Mouse (Mus musculus) midbrain, embryonic 12.5 days (tissue): ENCODE results near the gene Sema3f. TPM values are rescaled to one million over a fixed set of nuclear protein-coding genes. Genes with fewer than 3 reads are reported as not detected.

Source experiments
- ATAC-seq: fragments of 200-750 bp; cut with Nextera tagmentation; 2 replicates; pipeline ENCODE4 v1.8.0; 2017; ENCODE audit warnings: low read depth, moderate TSS enrichment, moderate library complexity; ENCODE audit not compliant: low FRiP score
- H3K27ac ChIP-seq: fragments of 300-500 bp; sonication (generic); replicated peaks from 2 replicates; pipeline ENCODE4 v1.5.1; 2016; ENCODE audit warnings: mild to moderate bottlenecking
- H3K27me3 ChIP-seq: fragments of 300-500 bp; sonication (generic); 2 replicates; pipeline ENCODE4 v1.6.1; 2016; ENCODE audit warnings: mild to moderate bottlenecking
- H3K36me3 ChIP-seq: fragments of 300-500 bp; sonication (generic); 2 replicates; pipeline ENCODE4 v1.6.1; 2016
- H3K4me1 ChIP-seq: fragments of 300-500 bp; sonication (generic); 2 replicates; pipeline ENCODE4 v1.6.1; 2016
- H3K4me2 ChIP-seq: fragments of 300-500 bp; sonication (generic); replicated peaks from 2 replicates; pipeline ENCODE4 v1.6.1; 2016; ENCODE audit warnings: mild to moderate bottlenecking, moderate library complexity
- H3K4me3 ChIP-seq: fragments of 300-500 bp; sonication (generic); 2 replicates; pipeline ENCODE4 v1.5.1; 2016; ENCODE audit warnings: mild to moderate bottlenecking
- H3K9ac ChIP-seq: fragments of 300-500 bp; sonication (generic); replicated peaks from 2 replicates; pipeline ENCODE4 v1.6.1; 2016; ENCODE audit warnings: mild to moderate bottlenecking, moderate library complexity
- H3K9me3 ChIP-seq: fragments of 300-500 bp; sonication (generic); 2 replicates; pipeline ENCODE4 v1.6.1; 2016; ENCODE audit warnings: mild to moderate bottlenecking
- WGBS: fragments of 180-500 bp; shearing (Covaris S2); methylation state at CpG from one replicate; pipeline ENCODE4 v1.1.7; 2016; 5-methylcytosine and 5-hydroxymethylcytosine counted together
- polyA plus RNA-seq: library from polyadenylated mRNA; unstranded; fragments of >200 nt; fragmentation: Nextera tagmentation; extraction: Ambion mirVana; gene quantifications from 2 replicates; pipeline ENCODE4 v1.2.1, GENCODE M21; 2016

Sema3f gene
- polyA plus RNA-seq, 1 experiment from 2014 or later = 30.6 TPM

DNA sequence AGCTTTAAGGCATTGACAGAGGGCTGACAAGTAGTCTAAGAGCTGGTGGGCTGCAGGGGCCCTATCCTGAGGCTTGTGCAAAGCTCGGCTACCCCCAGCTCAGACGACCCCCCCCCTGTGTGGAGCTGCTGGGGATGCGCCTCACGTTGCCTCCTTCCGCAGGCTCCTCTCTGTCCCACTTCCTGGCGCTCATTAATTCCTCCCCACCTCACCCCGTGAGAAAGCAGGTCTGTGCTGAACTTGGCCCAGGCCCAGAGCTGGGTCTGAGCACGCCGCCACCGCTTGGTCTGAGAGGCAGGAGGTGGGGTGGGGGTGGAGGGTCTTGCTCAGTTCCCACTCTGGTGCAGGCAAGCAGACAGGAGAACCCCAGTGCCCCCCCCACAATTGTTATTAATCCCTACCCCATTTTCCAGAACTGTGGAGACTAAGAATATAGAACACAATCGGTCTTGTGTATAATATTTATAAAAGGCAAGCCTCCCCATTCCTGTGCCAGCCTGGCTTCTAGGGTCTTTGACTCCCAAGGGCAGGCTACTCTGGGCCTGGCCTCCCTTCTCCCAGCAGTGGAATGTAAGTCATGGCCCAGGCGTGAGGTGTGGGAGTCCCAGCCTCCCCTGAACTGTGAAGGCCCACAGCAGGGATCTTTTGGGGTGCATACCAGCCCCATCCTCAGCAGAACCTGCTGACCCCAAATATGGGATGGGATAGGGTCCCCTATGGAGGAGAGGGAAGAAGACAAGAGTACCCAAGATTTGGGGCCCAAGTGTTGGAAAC, 59.4 kb downstream of the Sema3f start:
- no peaks in the 10 kb centered on the region for H3K36me3 ChIP-seq
- H3K4me3 ChIP-seq = no peak overlapping the region
- H3K4me1 ChIP-seq = peaks cover 18% of the 10 kb centered on the region
- H3K9ac ChIP-seq = no peak overlapping the region; the same call in 1 of the 2 replicates
- H3K9me3 ChIP-seq = no peaks in the 10 kb centered on the region
- no peaks in the 10 kb centered on the region for H3K27me3 ChIP-seq
- peak; percentile 83 for ATAC-seq
- 35% methylated on average over 12 of the region's 12 CpGs for WGBS
- H3K4me2 ChIP-seq = no peak overlapping the region
- H3K27ac ChIP-seq = peak overlapping the region; percentile 49; the same call in 1 of the 2 replicates

DNA sequence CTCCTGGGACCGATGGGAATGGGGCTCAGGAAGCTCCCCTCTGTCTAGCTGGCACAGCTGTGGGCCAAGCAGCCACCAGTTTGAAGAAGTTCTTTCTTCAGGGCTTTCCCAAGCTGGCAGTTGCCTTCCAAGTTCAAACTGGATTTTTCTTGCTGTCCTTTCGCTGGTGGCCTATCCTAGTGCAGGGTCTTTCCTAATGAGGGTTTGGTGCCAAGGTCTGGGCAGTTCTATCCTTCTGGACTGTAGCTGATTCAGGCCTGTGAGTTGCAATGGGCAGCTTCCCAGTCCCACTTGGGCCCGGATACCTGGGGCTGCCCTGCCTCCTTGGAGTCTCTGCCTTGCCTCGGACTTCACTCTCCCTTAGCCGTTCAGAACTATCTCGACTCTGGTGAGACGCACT, 60.0 kb downstream of the Sema3f start:
- ATAC-seq = no peak
- Histone ChIP-seq H3K4me3 (no peak overlapping the region), H3K4me2 (no peak overlapping the region), H3K9ac (no peak overlapping the region), H3K27ac (peak overlapping the region; percentile 25; the same call in 1 of the 2 replicates), H3K4me1 (peaks cover 21% of the 10 kb centered on the region), H3K9me3 (no peaks in the 10 kb centered on the region), H3K36me3 (no peaks in the 10 kb centered on the region), H3K27me3 (no peaks in the 10 kb centered on the region)
- 74% methylated on average over 7 of the region's 7 CpGs for WGBS

- no peak for ATAC-seq
- no peak overlapping the region for H3K27ac ChIP-seq
- 76% methylated on average over 3 of the region's 3 CpGs for WGBS
These were observed 61.5 kb downstream of the Sema3f start for GRCm38 (mm10) chr9:107648767-107649166.

GRCm38 (mm10) chr9:107646975-107647374, 63.3 kb downstream of the Sema3f start:
- Histone ChIP-seq H3K27ac (no peak overlapping the region), H3K9me3 (no peaks in the 10 kb centered on the region), H3K27me3 (no peaks in the 10 kb centered on the region), H3K4me2 (no peak overlapping the region), H3K4me3 (no peak overlapping the region), H3K9ac (no peak overlapping the region), H3K36me3 (no peaks in the 10 kb centered on the region), H3K4me1 (peaks cover 33% of the 10 kb centered on the region)
- 81% methylated on average over 6 of the region's 6 CpGs for WGBS
- ATAC-seq = no peak

More at GRCm38 (mm10) chr9:107648767-107649166, 61.5 kb downstream of the Sema3f start:
- no peaks in the 10 kb centered on the region for H3K9me3 ChIP-seq
- no peak overlapping the region for H3K4me2 ChIP-seq
- peaks cover 29% of the 10 kb centered on the region for H3K4me1 ChIP-seq
- H3K36me3 ChIP-seq = no peaks in the 10 kb centered on the region
- H3K9ac ChIP-seq = no peak overlapping the region
- no peak overlapping the region for H3K4me3 ChIP-seq
- no peaks in the 10 kb centered on the region for H3K27me3 ChIP-seq

- Histone ChIP-seq H3K27ac (no peak overlapping the region), H3K27me3 (no peaks in the 10 kb centered on the region), H3K9me3 (no peaks in the 10 kb centered on the region), H3K4me1 (peaks cover 33% of the 10 kb centered on the region), H3K36me3 (no peaks in the 10 kb centered on the region), H3K4me2 (no peak overlapping the region), H3K4me3 (no peak overlapping the region), H3K9ac (no peak overlapping the region)
- 12% methylated on average over 5 of the region's 5 CpGs for whole genome bisulfite sequencing
- peak; percentile 69 for ATAC-seq
These were observed 64.7 kb downstream of the Sema3f start for GRCm38 (mm10) chr9:107645577-107645976.

DNA sequence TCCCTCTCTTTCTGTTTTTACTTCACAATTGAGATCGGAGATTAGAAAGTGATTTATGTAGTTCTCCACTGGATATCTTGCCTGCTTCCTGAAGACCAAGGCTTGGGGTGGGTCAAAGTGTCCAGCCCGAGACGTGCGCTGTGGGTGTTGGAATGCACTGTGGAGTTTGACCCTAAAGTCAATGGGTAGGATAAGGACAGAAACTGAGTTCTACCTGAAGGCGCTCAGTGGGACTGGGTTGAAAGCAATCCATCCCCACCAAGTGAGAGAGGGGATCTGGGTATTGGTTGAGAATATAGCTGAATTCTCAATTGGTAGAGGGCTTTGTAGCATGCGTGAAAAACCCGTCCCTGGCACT, 65.1 kb downstream of the Sema3f start:
- 0 out of 2 replicates have a peak, but pooled peaks have one; percentile 23 for ATAC-seq
- H3K9ac ChIP-seq = peak overlapping the region; percentile 17; the same call in 1 of the 2 replicates
- H3K4me1 ChIP-seq = peaks cover 33% of the 10 kb centered on the region
- H3K27me3 ChIP-seq = no peaks in the 10 kb centered on the region
- no peaks in the 10 kb centered on the region for H3K36me3 ChIP-seq
- peak overlapping the region; percentile 55; the same call in 1 of the 2 replicates for H3K4me2 ChIP-seq
- no peak overlapping the region for H3K4me3 ChIP-seq
- 55% methylated on average over 7 of the region's 7 CpGs for WGBS
- no peak overlapping the region for H3K27ac ChIP-seq
- H3K9me3 ChIP-seq = no peaks in the 10 kb centered on the region

GRCm38 (mm10) chr9:107644495-107645152, 65.7 kb downstream of the Sema3f start:
- Histone ChIP-seq H3K9ac (peak overlapping the region; percentile 17), H3K27me3 (no peaks in the 10 kb centered on the region), H3K36me3 (no peaks in the 10 kb centered on the region), H3K4me3 (peak overlapping the region; percentile 34), H3K4me2 (peak overlapping the region; percentile 55), H3K27ac (peak overlapping the region; percentile 63), H3K4me1 (peaks cover 35% of the 10 kb centered on the region), H3K9me3 (no peaks in the 10 kb centered on the region)
- 5% methylated on average over 35 of the region's 35 CpGs for whole genome bisulfite sequencing
- ATAC-seq = peak; percentile 73

- ATAC-seq = no peak
- Histone ChIP-seq H3K9ac (no peak overlapping the region; the same call in 1 of the 2 replicates), H3K4me2 (no peak overlapping the region), H3K27me3 (no peaks in the 10 kb centered on the region), H3K9me3 (no peaks in the 10 kb centered on the region), H3K27ac (no peak overlapping the region), H3K36me3 (no peaks in the 10 kb centered on the region), H3K4me1 (peaks cover 35% of the 10 kb centered on the region), H3K4me3 (peak overlapping the region; percentile 34; the same call in 1 of the 2 replicates)
- WGBS = 90% methylated on average over 13 of the region's 13 CpGs
These were observed 66.6 kb downstream of the Sema3f start for GRCm38 (mm10) chr9:107643544-107644214.

GRCm38 (mm10) chr9:107641666-107642065, 68.6 kb downstream of the Sema3f start:
- no peaks in the 10 kb centered on the region for H3K36me3 ChIP-seq
- H3K9me3 ChIP-seq = no peaks in the 10 kb centered on the region
- ATAC-seq = no peak
- no peak overlapping the region; the same call in 1 of the 2 replicates for H3K9ac ChIP-seq
- H3K4me2 ChIP-seq = no peak overlapping the region
- 34% methylated on average over 8 of the region's 8 CpGs for WGBS
- H3K4me1 ChIP-seq = peaks cover 48% of the 10 kb centered on the region
- no peak overlapping the region for H3K4me3 ChIP-seq
- peak overlapping the region; percentile 39; the same call in 1 of the 2 replicates for H3K27ac ChIP-seq
- no peaks in the 10 kb centered on the region for H3K27me3 ChIP-seq

GRCm38 (mm10) chr9:107640257-107640772, 70.0 kb downstream of the Sema3f start:
- Histone ChIP-seq H3K4me3 (no peak overlapping the region), H3K4me2 (no peak overlapping the region), H3K27ac (peak overlapping the region; percentile 27), H3K4me1 (peaks cover 59% of the 10 kb centered on the region), H3K9ac (no peak overlapping the region), H3K27me3 (no peaks in the 10 kb centered on the region), H3K36me3 (no peaks in the 10 kb centered on the region), H3K9me3 (no peaks in the 10 kb centered on the region)
- no peak for ATAC-seq
- 45% methylated on average over 7 of the region's 8 CpGs for WGBS

DNA sequence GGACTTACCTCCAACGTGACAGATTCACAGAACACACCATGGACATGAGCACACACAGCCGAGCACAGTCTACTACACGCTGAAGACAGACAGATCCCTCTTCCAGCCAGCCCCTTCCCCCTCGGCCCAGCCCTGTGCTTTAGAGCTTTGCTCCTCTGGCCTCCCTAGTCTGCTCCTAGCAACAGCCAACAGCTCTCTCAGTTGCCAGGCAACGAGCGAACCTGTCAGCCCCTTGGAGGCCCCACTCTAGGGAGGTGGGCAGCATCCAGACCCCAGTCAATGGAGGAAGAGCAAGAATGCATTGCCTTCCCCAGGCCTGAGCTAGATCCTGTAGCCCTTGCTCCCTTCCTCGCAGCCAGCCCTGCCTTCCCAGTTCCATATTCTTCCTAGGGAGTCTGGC, 73.2 kb downstream of the Sema3f start:
- no peaks in the 10 kb centered on the region for H3K27me3 ChIP-seq
- H3K9ac ChIP-seq = no peak overlapping the region
- peaks cover 64% of the 10 kb centered on the region for H3K4me1 ChIP-seq
- peak; percentile 72 for ATAC-seq
- peak overlapping the region; percentile 90 for H3K27ac ChIP-seq
- WGBS = 10% methylated on average over 7 of the region's 7 CpGs
- H3K9me3 ChIP-seq = no peaks in the 10 kb centered on the region
- no peaks in the 10 kb centered on the region for H3K36me3 ChIP-seq
- H3K4me3 ChIP-seq = 0 out of 2 replicates have a peak overlapping the region, but pooled peaks have one; percentile 5
- H3K4me2 ChIP-seq = peak overlapping the region; percentile 45
